Mouse (Mus musculus) myocyte (in vitro differentiated cells): Measurements from ENCODE around the gene Bmp8b.
A peak's percentile ranks its signal among the peaks of the same experiment; 100 is the strongest.

Source experiments
- CEBPB ChIP-seq: IDR thresholded peaks from 2 replicates; pipeline ENCODE4 v1.6.1; 2011; ENCODE audit warnings: mild to moderate bottlenecking, moderate library complexity; ENCODE audit not compliant: poor library complexity, insufficient read depth, severe bottlenecking
- E2F4 ChIP-seq: IDR thresholded peaks from one replicate; pipeline ENCODE4 v1.6.1; 2011; ENCODE audit warnings: mild to moderate bottlenecking, control low read depth, moderate library complexity; ENCODE audit not compliant: insufficient read depth
- MAX ChIP-seq: IDR thresholded peaks from one replicate; pipeline ENCODE4 v1.6.1; 2011; ENCODE audit warnings: low read depth, mild to moderate bottlenecking, control low read depth
- MYOD1 ChIP-seq, 3 experiments: IDR thresholded peaks; one replicate each; pipeline ENCODE4 v1.6.1; 2011; ENCODE audit warnings: control low read depth in 2 of 3, low read depth in 2 of 3, mild to moderate bottlenecking in 2 of 3, moderate library complexity in 1 of 3; ENCODE audit not compliant: insufficient read length in 2 of 3, control insufficient read depth in 1 of 3
- POLR2A ChIP-seq: IDR thresholded peaks from one replicate; pipeline ENCODE4 v1.6.1; 2011; ENCODE audit warnings: low read depth, mild to moderate bottlenecking, control low read depth, moderate library complexity; ENCODE audit not compliant: insufficient read length
- POLR2AphosphoS2 ChIP-seq: IDR thresholded peaks from one replicate; pipeline ENCODE4 v1.6.1; 2011; ENCODE audit warnings: low read depth, control low read depth; ENCODE audit not compliant: insufficient read length
- TCF12 ChIP-seq: IDR thresholded peaks from one replicate; pipeline ENCODE4 v1.6.1; 2011; ENCODE audit warnings: mild to moderate bottlenecking, control low read depth; ENCODE audit not compliant: poor library complexity, insufficient read depth, severe bottlenecking
- USF1 ChIP-seq: IDR thresholded peaks from one replicate; pipeline ENCODE4 v1.6.1; 2011; ENCODE audit warnings: low read depth, mild to moderate bottlenecking, control low read depth, moderate library complexity

GRCm38 (mm10) chr4:123164157-123164556 is 59.2 kb downstream of the Bmp8b start:
- TF ChIP-seq POLR2A (no peak), CEBPB (no peak), POLR2AphosphoS2 (no peak), USF1 (no peak), E2F4 (no peak), TCF12 (no peak), MYOD1 (IDR thresholded peaks at IDR 0.05; ENCODE audit: control insufficient read depth in 1 of 3, insufficient read length in 2 of 3, low read depth in 2 of 3) (peak in 2 of 3 experiments; percentile 34 to 71), MAX (no peak)
